Mouse (Mus musculus): ENCODE measurements around the gene Wnt5a. TPM values are rescaled to one million over a fixed set of nuclear protein-coding genes. Genes with fewer than 3 reads are reported as not detected.
A peak's percentile ranks its signal among the peaks of the same experiment; 100 is the strongest.

Wnt5a gene
- total and polyA plus RNA-seq, 2 experiments from 2014 or later: 11.2 to 14.7 TPM

- Histone ChIP-seq H3K27ac (ENCODE audit: low read depth, low read length) (no peak overlapping the region), H3K27me3 (ENCODE audit: insufficient read depth, low read length) (no peaks in the 10 kb centered on the region), H3K4me1 (ENCODE audit: insufficient read depth, low read length) (peaks cover 3% of the 10 kb centered on the region; the same call in 1 of the 2 replicates), H3K9ac (replicated peaks; ENCODE audit: low read length, poor library complexity, severe bottlenecking) (no peak overlapping the region), H3K4me3 (ENCODE audit: low read depth, low read length) (no peak overlapping the region), H3K9me3 (ENCODE audit: low read length) (no peaks in the 10 kb centered on the region), H3K36me3 (ENCODE audit: insufficient read depth, low read length) (no peaks in the 10 kb centered on the region), H3K4me2 (ENCODE audit: low read depth, low read length, poor library complexity, severe bottlenecking) (no peak overlapping the region)
- 80% methylated on average over 6 of the region's 6 CpGs for WGBS
- DNase-seq (ENCODE audit: low spot score): no peak
- no peak for TF ChIP-seq CTCF (IDR thresholded peaks at IDR 0.05)
- ATAC-seq (ENCODE audit: low FRiP score): no peak
These were observed 34.3 kb upstream of the Wnt5a start for GRCm38 (mm10) chr14:28470212-28470611.

GRCm38 (mm10) chr14:28475012-28475411 is 29.5 kb upstream of the Wnt5a start:
- H3K27ac ChIP-seq (ENCODE audit: low read depth, low read length): peak overlapping the region; percentile 69; the same call in 1 of the 2 replicates
- peak; percentile 35 for DNase-seq (ENCODE audit: low spot score)
- WGBS: 17% methylated on average over 3 of the region's 3 CpGs

GRCm38 (mm10) chr14:28475421-28475820 is 29.1 kb upstream of the Wnt5a start:
- H3K4me2 ChIP-seq (ENCODE audit: low read depth, low read length, poor library complexity, severe bottlenecking): peak overlapping the region; percentile 22; the same call in 1 of the 2 replicates
- DNase-seq (ENCODE audit: low spot score) (no peak), ATAC-seq (ENCODE audit: low FRiP score) (peak; percentile 56; the same call in 1 of the 2 replicates)
- H3K4me1 ChIP-seq (ENCODE audit: insufficient read depth, low read length): peaks cover 3% of the 10 kb centered on the region; the same call in 1 of the 2 replicates
- 13% methylated on average over 7 of the region's 7 CpGs for WGBS
- H3K27me3 ChIP-seq (ENCODE audit: insufficient read depth, low read length): no peaks in the 10 kb centered on the region
- H3K9me3 ChIP-seq (ENCODE audit: low read length): no peaks in the 10 kb centered on the region
- H3K4me3 ChIP-seq (ENCODE audit: low read depth, low read length): no peak overlapping the region
- TF ChIP-seq CTCF (IDR thresholded peaks at IDR 0.05): no peak
- no peak overlapping the region for H3K9ac ChIP-seq (replicated peaks; ENCODE audit: low read length, poor library complexity, severe bottlenecking)
- no peaks in the 10 kb centered on the region for H3K36me3 ChIP-seq (ENCODE audit: insufficient read depth, low read length)
- peak overlapping the region; percentile 69 for H3K27ac ChIP-seq (ENCODE audit: low read depth, low read length)

More at GRCm38 (mm10) chr14:28475012-28475411, 29.5 kb upstream of the Wnt5a start:
- H3K36me3 ChIP-seq (ENCODE audit: insufficient read depth, low read length): no peaks in the 10 kb centered on the region
- TF ChIP-seq CTCF (IDR thresholded peaks at IDR 0.05): no peak
- H3K27me3 ChIP-seq (ENCODE audit: insufficient read depth, low read length): no peaks in the 10 kb centered on the region
- no peak overlapping the region for H3K9ac ChIP-seq (replicated peaks; ENCODE audit: low read length, poor library complexity, severe bottlenecking)
- no peak for ATAC-seq (ENCODE audit: low FRiP score)
- H3K9me3 ChIP-seq (ENCODE audit: low read length): no peaks in the 10 kb centered on the region
- no peak overlapping the region for H3K4me3 ChIP-seq (ENCODE audit: low read depth, low read length)
- no peak overlapping the region; the same call in 1 of the 2 replicates for H3K4me2 ChIP-seq (ENCODE audit: low read depth, low read length, poor library complexity, severe bottlenecking)
- peaks cover 3% of the 10 kb centered on the region; the same call in 1 of the 2 replicates for H3K4me1 ChIP-seq (ENCODE audit: insufficient read depth, low read length)

- H3K27me3 ChIP-seq (ENCODE audit: insufficient read depth, low read length): no peaks in the 10 kb centered on the region
- H3K4me2 ChIP-seq (ENCODE audit: low read depth, low read length, poor library complexity, severe bottlenecking): no peak overlapping the region
- TF ChIP-seq CTCF (IDR thresholded peaks at IDR 0.05): no peak
- H3K27ac ChIP-seq (ENCODE audit: low read depth, low read length): no peak overlapping the region
- no peaks in the 10 kb centered on the region for H3K36me3 ChIP-seq (ENCODE audit: insufficient read depth, low read length)
- DNase-seq (ENCODE audit: low spot score) (no peak), ATAC-seq (ENCODE audit: low FRiP score) (no peak)
- no peak overlapping the region for H3K9ac ChIP-seq (replicated peaks; ENCODE audit: low read length, poor library complexity, severe bottlenecking)
- H3K9me3 ChIP-seq (ENCODE audit: low read length): no peaks in the 10 kb centered on the region
- whole genome bisulfite sequencing: 52% methylated on average over 3 of the region's 3 CpGs
- H3K4me1 ChIP-seq (ENCODE audit: insufficient read depth, low read length): peaks cover 3% of the 10 kb centered on the region; the same call in 1 of the 2 replicates
- H3K4me3 ChIP-seq (ENCODE audit: low read depth, low read length): no peak overlapping the region
These were observed 27.8 kb upstream of the Wnt5a start for GRCm38 (mm10) chr14:28476746-28477145.

- Histone ChIP-seq H3K9ac (replicated peaks; ENCODE audit: low read length, poor library complexity, severe bottlenecking) (no peak overlapping the region), H3K27me3 (ENCODE audit: insufficient read depth, low read length) (no peaks in the 10 kb centered on the region), H3K9me3 (ENCODE audit: low read length) (no peaks in the 10 kb centered on the region), H3K4me2 (ENCODE audit: low read depth, low read length, poor library complexity, severe bottlenecking) (no peak overlapping the region), H3K36me3 (ENCODE audit: insufficient read depth, low read length) (no peaks in the 10 kb centered on the region), H3K4me1 (ENCODE audit: insufficient read depth, low read length) (peaks cover 3% of the 10 kb centered on the region; the same call in 1 of the 2 replicates), H3K4me3 (ENCODE audit: low read depth, low read length) (no peak overlapping the region), H3K27ac (ENCODE audit: low read depth, low read length) (no peak overlapping the region)
- DNase-seq (ENCODE audit: low spot score) (no peak), ATAC-seq (ENCODE audit: low FRiP score) (no peak)
- WGBS: 91% methylated on average over 1 of the region's 1 CpGs
- TF ChIP-seq CTCF (IDR thresholded peaks at IDR 0.05): no peak
These were observed 23.7 kb upstream of the Wnt5a start for GRCm38 (mm10) chr14:28480866-28481265.

- H3K27ac ChIP-seq (ENCODE audit: low read depth, low read length): no peak overlapping the region
- no peak for TF ChIP-seq CTCF (IDR thresholded peaks at IDR 0.05)
- no peak overlapping the region for H3K4me3 ChIP-seq (ENCODE audit: low read depth, low read length)
- no peaks in the 10 kb centered on the region for H3K27me3 ChIP-seq (ENCODE audit: insufficient read depth, low read length)
- H3K4me2 ChIP-seq (ENCODE audit: low read depth, low read length, poor library complexity, severe bottlenecking): no peak overlapping the region
- DNase-seq (ENCODE audit: low spot score): no peak
- no peaks in the 10 kb centered on the region for H3K4me1 ChIP-seq (ENCODE audit: insufficient read depth, low read length)
- H3K9ac ChIP-seq (replicated peaks; ENCODE audit: low read length, poor library complexity, severe bottlenecking): no peak overlapping the region
- no peaks in the 10 kb centered on the region for H3K36me3 ChIP-seq (ENCODE audit: insufficient read depth, low read length)
- WGBS: 95% methylated on average over 4 of the region's 4 CpGs
- no peaks in the 10 kb centered on the region for H3K9me3 ChIP-seq (ENCODE audit: low read length)
- no peak for ATAC-seq (ENCODE audit: low FRiP score)
These were observed 10.7 kb upstream of the Wnt5a start for GRCm38 (mm10) chr14:28493806-28494205.
